Mouse (Mus musculus) olfactory bulb, adult 2 months (tissue): ENCODE measurements at regions not wholly inside any gene's neighbourhood (a gene's known extent, or its start where the extent isn't known, plus 50 kb on each side); places are given as distances from the start of the nearest gene placed in this dataset.

Experiments used
- H3K27ac ChIP-seq: fragments of 200-500 bp; 2 replicates; pipeline ENCODE4 v1.5.1; 2012; ENCODE audit warnings: low read depth, low read length; ENCODE audit not compliant: insufficient read depth
- H3K4me1 ChIP-seq: fragments of 200-500 bp; 2 replicates; pipeline ENCODE4 v1.6.1; 2012; ENCODE audit warnings: low read length; ENCODE audit not compliant: control insufficient read depth, insufficient read depth
- H3K4me3 ChIP-seq: fragments of 200-500 bp; 2 replicates; pipeline ENCODE4 v1.5.1; 2012; ENCODE audit warnings: mild to moderate bottlenecking, low read depth, low read length, moderate library complexity; ENCODE audit not compliant: insufficient read depth
- CTCF ChIP-seq: fragments of 200-500 bp; IDR thresholded peaks from 2 replicates; pipeline ENCODE4 v1.5.1; 2012; ENCODE audit warnings: low read depth, mild to moderate bottlenecking, low read length, moderate library complexity; ENCODE audit not compliant: insufficient read depth
- POLR2A ChIP-seq: fragments of 200-500 bp; IDR thresholded peaks from 2 replicates; pipeline ENCODE4 v1.6.1; 2012; ENCODE audit warnings: mild to moderate bottlenecking, low read depth, low read length, moderate library complexity; ENCODE audit not compliant: insufficient read depth
- WGBS: fragments of 180-500 bp; shearing (Covaris S2); methylation state at CpG from one replicate; pipeline ENCODE4 v1.1.7; 2018; 5-methylcytosine and 5-hydroxymethylcytosine counted together

GRCm38 (mm10) chr16:73343531-73343930 is 1035.4 kb downstream of the Robo1 start:
- TF ChIP-seq CTCF (no peak), POLR2A (no peak)
- Histone ChIP-seq H3K4me3 (no peak overlapping the region), H3K4me1 (no peaks in the 10 kb centered on the region), H3K27ac (no peak overlapping the region)
- WGBS, result 62% methylated on average over 3 of the region's 3 CpGs

GRCm38 (mm10) chr16:73317644-73318043 is 1009.5 kb downstream of the Robo1 start:
- WGBS, result 91% methylated on average over 2 of the region's 2 CpGs
- TF ChIP-seq POLR2A (no peak), CTCF (no peak)
- H3K4me3 ChIP-seq, result no peak overlapping the region

GRCm38 (mm10) chr16:73310096-73310495 is 1002.0 kb downstream of the Robo1 start:
- WGBS, result 27% methylated on average over 5 of the region's 5 CpGs
- H3K27ac ChIP-seq, result no peak overlapping the region
- H3K4me1 ChIP-seq, result no peaks in the 10 kb centered on the region
- no peak for TF ChIP-seq CTCF
- no peak for TF ChIP-seq POLR2A
- H3K4me3 ChIP-seq, result no peak overlapping the region

More at GRCm38 (mm10) chr16:73317644-73318043, 1009.5 kb downstream of the Robo1 start:
- H3K4me1 ChIP-seq, result no peaks in the 10 kb centered on the region
- H3K27ac ChIP-seq, result no peak overlapping the region

- no peak overlapping the region for H3K4me3 ChIP-seq
- no peak for TF ChIP-seq CTCF
- TF ChIP-seq POLR2A, result no peak
- no peak overlapping the region for H3K27ac ChIP-seq
- WGBS, result 88% methylated on average over 11 of the region's 11 CpGs
- no peaks in the 10 kb centered on the region for H3K4me1 ChIP-seq
Observed at GRCm38 (mm10) chr16:73279951-73280350, 971.8 kb downstream of the Robo1 start.

- Histone ChIP-seq H3K27ac (no peak overlapping the region), H3K4me3 (no peak overlapping the region), H3K4me1 (no peaks in the 10 kb centered on the region)
- WGBS, result 61% methylated on average over 1 of the region's 1 CpGs
- TF ChIP-seq POLR2A (no peak), CTCF (no peak)
Observed at GRCm38 (mm10) chr16:73259691-73260090, 951.6 kb downstream of the Robo1 start.

- no peaks in the 10 kb centered on the region for H3K4me1 ChIP-seq
- no peak overlapping the region for H3K4me3 ChIP-seq
- 77% methylated on average over 3 of the region's 3 CpGs for WGBS
- no peak overlapping the region for H3K27ac ChIP-seq
- TF ChIP-seq CTCF (no peak), POLR2A (no peak)
Observed at GRCm38 (mm10) chr16:73259283-73259682, 951.2 kb downstream of the Robo1 start.

- H3K27ac ChIP-seq, result no peak overlapping the region
- H3K4me3 ChIP-seq, result no peak overlapping the region
- TF ChIP-seq POLR2A, result no peak
- TF ChIP-seq CTCF, result no peak
- WGBS, result 63% methylated on average over 2 of the region's 2 CpGs
- H3K4me1 ChIP-seq, result no peaks in the 10 kb centered on the region
Observed at GRCm38 (mm10) chr16:73245073-73245590, 937.0 kb downstream of the Robo1 start.

GRCm38 (mm10) chr16:73230599-73230998 is 922.5 kb downstream of the Robo1 start:
- WGBS, result 51% methylated on average over 2 of the region's 2 CpGs
- H3K4me1 ChIP-seq, result no peaks in the 10 kb centered on the region
- H3K4me3 ChIP-seq, result no peak overlapping the region
- TF ChIP-seq CTCF (no peak), POLR2A (no peak)
- no peak overlapping the region for H3K27ac ChIP-seq

- no peak overlapping the region for H3K27ac ChIP-seq
- H3K4me1 ChIP-seq, result no peaks in the 10 kb centered on the region
- TF ChIP-seq POLR2A, result no peak
- no peak for TF ChIP-seq CTCF
- WGBS, result 85% methylated on average over 4 of the region's 4 CpGs
- no peak overlapping the region for H3K4me3 ChIP-seq
Observed at GRCm38 (mm10) chr16:73217555-73217954, 909.4 kb downstream of the Robo1 start.

- TF ChIP-seq CTCF, result no peak
- no peak for TF ChIP-seq POLR2A
- Histone ChIP-seq H3K4me1 (no peaks in the 10 kb centered on the region), H3K4me3 (no peak overlapping the region), H3K27ac (no peak overlapping the region)
- WGBS, result 93% methylated on average over 11 of the region's 11 CpGs
Observed at GRCm38 (mm10) chr16:73203542-73203941, 895.4 kb downstream of the Robo1 start.
